Mouse (Mus musculus) adrenal gland, adult 18-20 months (tissue): ENCODE data around the gene Mymk. TPM values are rescaled to one million over a fixed set of nuclear protein-coding genes. Genes with fewer than 3 reads are reported as not detected.
A peak's percentile ranks its signal among the peaks of the same experiment; 100 is the strongest.

Experiments used
- DNase-seq, 2 experiments: peaks; one replicate each; pipeline ENCODE4 v3.0.0; 2021 to 2022; ENCODE audit warnings: low spot score in 2 of 2
- total RNA-seq, 2 experiments: library from RNA; stranded (reverse); gene quantifications; 1 replicate in 1 of 2; 2 replicates in 1 of 2; pipeline ENCODE4 v1.2.3; 2021

Gene Mymk
- total RNA-seq, 2 experiments from 2014 or later: not detected

- DNase-seq: no peak
These were observed 7.7 kb upstream of the Mymk start for GRCm38 (mm10) chr2:27079649-27080048.

- DNase-seq: peak; percentile 31 to 66
These were observed 7.2 kb upstream of the Mymk start, which contains the start of gene Adamtsl2 for GRCm38 (mm10) chr2:27079152-27079584. Adamtsl2 (plus strand) TSS chr2:27079379.

- no peak for DNase-seq
These were observed 6.3 kb upstream of the Mymk start for GRCm38 (mm10) chr2:27078312-27078711.

- no peak for DNase-seq
These were observed 5.8 kb upstream of the Mymk start for GRCm38 (mm10) chr2:27077655-27078244.

GRCm38 (mm10) chr2:27075485-27075884 lies 3.5 kb upstream of the Mymk start:
- peak; percentile 40 to 43 for DNase-seq

GRCm38 (mm10) chr2:27074804-27075203 lies 2.8 kb upstream of the Mymk start:
- no peak for DNase-seq

- no peak for DNase-seq
These were observed 1.4 kb upstream of the Mymk start for GRCm38 (mm10) chr2:27073407-27073806.

GRCm38 (mm10) chr2:27071137-27071536 lies 842 bp downstream of the Mymk start:
- peak; percentile 51 to 62 for DNase-seq

- no peak for DNase-seq
These were observed 1.6 kb downstream of the Mymk start for GRCm38 (mm10) chr2:27070247-27070813.

GRCm38 (mm10) chr2:27069646-27070045 lies 2.3 kb downstream of the Mymk start:
- DNase-seq: no peak

- no peak for DNase-seq
These were observed 4.0 kb downstream of the Mymk start for GRCm38 (mm10) chr2:27067996-27068395.

GRCm38 (mm10) chr2:27067124-27067523 lies 4.9 kb downstream of the Mymk start:
- no peak for DNase-seq

- DNase-seq: no peak
These were observed 12.8 kb downstream of the Mymk start for GRCm38 (mm10) chr2:27059187-27059586.

- no peak for DNase-seq
These were observed 13.2 kb downstream of the Mymk start for GRCm38 (mm10) chr2:27058751-27059150.

- DNase-seq: no peak
These were observed 13.7 kb downstream of the Mymk start for GRCm38 (mm10) chr2:27058251-27058650.

GRCm38 (mm10) chr2:27049408-27049807 lies 22.6 kb downstream of the Mymk start:
- DNase-seq: no peak

- no peak for DNase-seq
These were observed 25.8 kb downstream of the Mymk start for GRCm38 (mm10) chr2:27045979-27046770.

- no peak for DNase-seq
These were observed 27.3 kb downstream of the Mymk start for GRCm38 (mm10) chr2:27044641-27045040.

- DNase-seq: no peak
These were observed 27.8 kb downstream of the Mymk start for GRCm38 (mm10) chr2:27044166-27044565.

GRCm38 (mm10) chr2:27043461-27043860 lies 28.5 kb downstream of the Mymk start:
- DNase-seq: peak; percentile 73 to 82

GRCm38 (mm10) chr2:27042131-27042844 lies 29.7 kb downstream of the Mymk start:
- DNase-seq: no peak

- no peak for DNase-seq
These were observed 32.7 kb downstream of the Mymk start for GRCm38 (mm10) chr2:27039286-27039685.
